Mouse (Mus musculus): ENCODE measurements around the gene Rgs12. TPM values are rescaled to one million over a fixed set of nuclear protein-coding genes. Genes with fewer than 3 reads are reported as not detected.

Gene Rgs12
- 2.7 and 4.7 TPM in 2 replicates for polyA plus RNA-seq (2012; ENCODE audit: insufficient read depth, insufficient read length, missing spikeins)

GRCm38 (mm10) chr5:34948861-34949760, at the start of gene Rgs12:
Rgs12 (plus strand) TSS chr5:34949445.
- Histone ChIP-seq H3K27ac (replicated peaks; ENCODE audit: low read depth, low read length) (peak within 1 kb of the TSS; percentile 73), H3K4me1 (ENCODE audit: control insufficient read depth, insufficient read depth, insufficient read length, low read length) (peaks cover 6% of the 10 kb centered on the region; the same call in 1 of the 2 replicates)

GRCm38 (mm10) chr5:34899787-34900469, 49.3 kb upstream of the Rgs12 start:
- H3K4me1 ChIP-seq (ENCODE audit: control insufficient read depth, insufficient read depth, insufficient read length, low read length) = no peaks in the 10 kb centered on the region
- no peak overlapping the region for H3K27ac ChIP-seq (replicated peaks; ENCODE audit: low read depth, low read length)
- H3K4me3 ChIP-seq (ENCODE audit: insufficient read depth, low read depth, low read length) = no peak overlapping the region

More at GRCm38 (mm10) chr5:34948861-34949760, at the start of gene Rgs12:
- H3K4me3 ChIP-seq (ENCODE audit: insufficient read depth, low read depth, low read length) = peak within 1 kb of the TSS; percentile 74

GRCm38 (mm10) chr5:34902371-34902770, 46.9 kb upstream of the Rgs12 start:
- Histone ChIP-seq H3K4me1 (ENCODE audit: control insufficient read depth, insufficient read depth, insufficient read length, low read length) (no peaks in the 10 kb centered on the region), H3K4me3 (ENCODE audit: insufficient read depth, low read depth, low read length) (no peak overlapping the region), H3K27ac (replicated peaks; ENCODE audit: low read depth, low read length) (no peak overlapping the region)

- no peaks in the 10 kb centered on the region for H3K4me1 ChIP-seq (ENCODE audit: control insufficient read depth, insufficient read depth, insufficient read length, low read length)
- H3K4me3 ChIP-seq (ENCODE audit: insufficient read depth, low read depth, low read length) = no peak overlapping the region
- H3K27ac ChIP-seq (replicated peaks; ENCODE audit: low read depth, low read length) = no peak overlapping the region
Observed at GRCm38 (mm10) chr5:34902811-34903385, 46.3 kb upstream of the Rgs12 start.

GRCm38 (mm10) chr5:34904412-34904811, 44.8 kb upstream of the Rgs12 start:
- no peaks in the 10 kb centered on the region for H3K4me1 ChIP-seq (ENCODE audit: control insufficient read depth, insufficient read depth, insufficient read length, low read length)
- H3K4me3 ChIP-seq (ENCODE audit: insufficient read depth, low read depth, low read length) = no peak overlapping the region
- no peak overlapping the region for H3K27ac ChIP-seq (replicated peaks; ENCODE audit: low read depth, low read length)

GRCm38 (mm10) chr5:34907230-34907629, 42.0 kb upstream of the Rgs12 start:
- Histone ChIP-seq H3K27ac (replicated peaks; ENCODE audit: low read depth, low read length) (no peak overlapping the region), H3K4me3 (ENCODE audit: insufficient read depth, low read depth, low read length) (no peak overlapping the region), H3K4me1 (ENCODE audit: control insufficient read depth, insufficient read depth, insufficient read length, low read length) (no peaks in the 10 kb centered on the region)

GRCm38 (mm10) chr5:34907910-34908725, 41.1 kb upstream of the Rgs12 start, which contains the start of gene Msantd1:
Msantd1 (plus strand) TSS chr5:34908012.
- Histone ChIP-seq H3K4me3 (ENCODE audit: insufficient read depth, low read depth, low read length) (no peak within 1 kb of the TSS), H3K27ac (replicated peaks; ENCODE audit: low read depth, low read length) (no peak within 1 kb of the TSS), H3K4me1 (ENCODE audit: control insufficient read depth, insufficient read depth, insufficient read length, low read length) (no peaks in the 10 kb centered on the region)

- Histone ChIP-seq H3K4me1 (ENCODE audit: control insufficient read depth, insufficient read depth, insufficient read length, low read length) (no peaks in the 10 kb centered on the region), H3K27ac (replicated peaks; ENCODE audit: low read depth, low read length) (no peak overlapping the region), H3K4me3 (ENCODE audit: insufficient read depth, low read depth, low read length) (no peak overlapping the region)
Observed at GRCm38 (mm10) chr5:34908726-34909633, 40.3 kb upstream of the Rgs12 start.

GRCm38 (mm10) chr5:34909634-34910503, 39.4 kb upstream of the Rgs12 start:
- no peak overlapping the region for H3K4me3 ChIP-seq (ENCODE audit: insufficient read depth, low read depth, low read length)
- no peak overlapping the region for H3K27ac ChIP-seq (replicated peaks; ENCODE audit: low read depth, low read length)
- H3K4me1 ChIP-seq (ENCODE audit: control insufficient read depth, insufficient read depth, insufficient read length, low read length) = no peaks in the 10 kb centered on the region

- Histone ChIP-seq H3K27ac (replicated peaks; ENCODE audit: low read depth, low read length) (no peak overlapping the region), H3K4me3 (ENCODE audit: insufficient read depth, low read depth, low read length) (no peak overlapping the region), H3K4me1 (ENCODE audit: control insufficient read depth, insufficient read depth, insufficient read length, low read length) (no peaks in the 10 kb centered on the region)
Observed at GRCm38 (mm10) chr5:34910504-34910815, 38.8 kb upstream of the Rgs12 start.

GRCm38 (mm10) chr5:34915801-34916200, 33.4 kb upstream of the Rgs12 start:
- Histone ChIP-seq H3K27ac (replicated peaks; ENCODE audit: low read depth, low read length) (no peak overlapping the region), H3K4me1 (ENCODE audit: control insufficient read depth, insufficient read depth, insufficient read length, low read length) (no peaks in the 10 kb centered on the region), H3K4me3 (ENCODE audit: insufficient read depth, low read depth, low read length) (no peak overlapping the region)

- no peak overlapping the region for H3K27ac ChIP-seq (replicated peaks; ENCODE audit: low read depth, low read length)
- H3K4me1 ChIP-seq (ENCODE audit: control insufficient read depth, insufficient read depth, insufficient read length, low read length) = no peaks in the 10 kb centered on the region
- no peak overlapping the region for H3K4me3 ChIP-seq (ENCODE audit: insufficient read depth, low read depth, low read length)
Observed at GRCm38 (mm10) chr5:34917234-34917655, 32.0 kb upstream of the Rgs12 start.

- no peak overlapping the region for H3K27ac ChIP-seq (replicated peaks; ENCODE audit: low read depth, low read length)
- no peaks in the 10 kb centered on the region for H3K4me1 ChIP-seq (ENCODE audit: control insufficient read depth, insufficient read depth, insufficient read length, low read length)
- no peak overlapping the region for H3K4me3 ChIP-seq (ENCODE audit: insufficient read depth, low read depth, low read length)
Observed at GRCm38 (mm10) chr5:34918785-34919184, 30.5 kb upstream of the Rgs12 start.

Data from brown adipose tissue, adult 24 weeks (tissue).